Mouse (Mus musculus) adrenal gland, postnatal 14 days (tissue): ENCODE results near the gene Tbc1d14. TPM values are rescaled to one million over a fixed set of nuclear protein-coding genes. Genes with fewer than 3 reads are reported as not detected.

ENCODE experiments used
- DNase-seq: peaks from one replicate; pipeline ENCODE4 v3.0.0; 2021; ENCODE audit warnings: mixed read lengths
- total RNA-seq: library from RNA; stranded (reverse); gene quantifications from 2 replicates; pipeline ENCODE4 v1.2.3, GENCODE M21; 2021

The Tbc1d14 gene
- total RNA-seq, 1 experiment from 2014 or later: 31.9 TPM

- no peak for DNase-seq
Measured at GRCm38 (mm10) chr5:36554496-36554895, 38.6 kb downstream of the Tbc1d14 start.

- DNase-seq: no peak
Measured at GRCm38 (mm10) chr5:36553886-36554285, 39.2 kb downstream of the Tbc1d14 start.

- DNase-seq: no peak
Measured at GRCm38 (mm10) chr5:36553056-36553606, 39.9 kb downstream of the Tbc1d14 start.

GRCm38 (mm10) chr5:36552391-36552790 is 40.7 kb downstream of the Tbc1d14 start:
- DNase-seq: no peak

- DNase-seq: no peak
Measured at GRCm38 (mm10) chr5:36549243-36549642, 43.8 kb downstream of the Tbc1d14 start.

GRCm38 (mm10) chr5:36544765-36545164 is 48.3 kb downstream of the Tbc1d14 start:
- DNase-seq: no peak

- no peak for DNase-seq
Measured at GRCm38 (mm10) chr5:36540928-36541327, 52.1 kb downstream of the Tbc1d14 start.

- peak; percentile 76 for DNase-seq
Measured at GRCm38 (mm10) chr5:36538576-36539187, 54.4 kb downstream of the Tbc1d14 start.

GRCm38 (mm10) chr5:36536424-36536823 is 56.7 kb downstream of the Tbc1d14 start:
- DNase-seq: no peak

- DNase-seq: no peak
Measured at GRCm38 (mm10) chr5:36535438-36536176, 57.5 kb downstream of the Tbc1d14 start.

GRCm38 (mm10) chr5:36534455-36535030 is 58.5 kb downstream of the Tbc1d14 start:
- DNase-seq: no peak

- DNase-seq: peak; percentile 98
Measured at GRCm38 (mm10) chr5:36530129-36530751, 62.8 kb downstream of the Tbc1d14 start.

- DNase-seq: no peak
Measured at GRCm38 (mm10) chr5:36529698-36530097, 63.4 kb downstream of the Tbc1d14 start.

GRCm38 (mm10) chr5:36526921-36527320 is 66.2 kb downstream of the Tbc1d14 start:
- no peak for DNase-seq

- peak; percentile 46 for DNase-seq
Measured at GRCm38 (mm10) chr5:36526274-36526673, 66.8 kb downstream of the Tbc1d14 start.

- no peak for DNase-seq
Measured at GRCm38 (mm10) chr5:36525216-36525615, 67.9 kb downstream of the Tbc1d14 start.

GRCm38 (mm10) chr5:36523219-36523703 is 69.8 kb downstream of the Tbc1d14 start:
- DNase-seq: no peak

- DNase-seq: no peak
Measured at GRCm38 (mm10) chr5:36522782-36523181, 70.3 kb downstream of the Tbc1d14 start.

- no peak for DNase-seq
Measured at GRCm38 (mm10) chr5:36519751-36520150, 73.3 kb downstream of the Tbc1d14 start.

GRCm38 (mm10) chr5:36517596-36517995 is 75.5 kb downstream of the Tbc1d14 start:
- DNase-seq: no peak

GRCm38 (mm10) chr5:36515558-36515957 is 77.5 kb downstream of the Tbc1d14 start:
- DNase-seq: no peak

GRCm38 (mm10) chr5:36515126-36515525 is 78.0 kb downstream of the Tbc1d14 start:
- no peak for DNase-seq

GRCm38 (mm10) chr5:36510956-36511355 is 82.1 kb downstream of the Tbc1d14 start:
- no peak for DNase-seq
